Mouse (Mus musculus) CH12.LX (cell line): Measurements from ENCODE around the gene Stk40.

Experiments used
- CHD1 ChIP-seq: IDR thresholded peaks from 2 replicates; pipeline ENCODE4 v1.6.1; 2012; ENCODE audit warnings: low read depth, low read length, improper control_type of control experiment, inconsistent platforms
- CTCF ChIP-seq, 2 experiments: IDR thresholded peaks in 1 of 2; conservative IDR thresholded peaks in 1 of 2; 2 replicates each; pipeline ENCODE4 v1.5.1; 2011 to 2012; ENCODE audit warnings: low read depth in 2 of 2, low read length in 2 of 2, improper control_type of control experiment in 1 of 2, inconsistent platforms in 1 of 2, mild to moderate bottlenecking in 1 of 2, moderate library complexity in 1 of 2
- MAX ChIP-seq: IDR thresholded peaks from 2 replicates; pipeline ENCODE4 v1.6.1; 2011; ENCODE audit warnings: low read length, improper control_type of control experiment
- POLR2A ChIP-seq: IDR thresholded peaks from 2 replicates; pipeline ENCODE4 v1.6.1; 2011; ENCODE audit warnings: low read depth, mild to moderate bottlenecking, improper control_type of control experiment, low read length
- POLR2AphosphoS2 ChIP-seq: IDR thresholded peaks from 2 replicates; pipeline ENCODE4 v1.6.1; 2011; ENCODE audit warnings: low read depth, low read length, improper control_type of control experiment
- TBP ChIP-seq: conservative IDR thresholded peaks from 2 replicates; pipeline ENCODE4 v1.6.1; 2011; ENCODE audit warnings: low read depth, low read length, improper control_type of control experiment
- ZMIZ1 ChIP-seq: IDR thresholded peaks from 2 replicates; pipeline ENCODE4 v1.6.1; 2012; ENCODE audit warnings: low read depth, mild to moderate bottlenecking, inconsistent platforms, low read length, improper control_type of control experiment

- TF ChIP-seq CTCF (conservative IDR thresholded peaks at IDR 0.05 in 1 of 2, IDR thresholded peaks at IDR 0.05 in 1 of 2; ENCODE audit: low read depth in 2 of 2, low read length in 2 of 2) (no peak), TBP (no peak), MAX (no peak), ZMIZ1 (no peak), POLR2A (no peak), CHD1 (no peak), POLR2AphosphoS2 (no peak)
Measured at GRCm38 (mm10) chr4:126163685-126164084, 59.9 kb downstream of the Stk40 start.
